Mouse (Mus musculus) adipocyte (in vitro differentiated cells): ENCODE measurements at regions not wholly inside any gene's neighbourhood (a gene's known extent, or its start where the extent isn't known, plus 50 kb on each side); places are given as distances from the start of the nearest gene placed in this dataset.

Source experiments
- DNase-seq: peaks from one replicate; pipeline ENCODE4 v3.0.0-alpha.2; 2016; ENCODE audit warnings: low spot score

DNA sequence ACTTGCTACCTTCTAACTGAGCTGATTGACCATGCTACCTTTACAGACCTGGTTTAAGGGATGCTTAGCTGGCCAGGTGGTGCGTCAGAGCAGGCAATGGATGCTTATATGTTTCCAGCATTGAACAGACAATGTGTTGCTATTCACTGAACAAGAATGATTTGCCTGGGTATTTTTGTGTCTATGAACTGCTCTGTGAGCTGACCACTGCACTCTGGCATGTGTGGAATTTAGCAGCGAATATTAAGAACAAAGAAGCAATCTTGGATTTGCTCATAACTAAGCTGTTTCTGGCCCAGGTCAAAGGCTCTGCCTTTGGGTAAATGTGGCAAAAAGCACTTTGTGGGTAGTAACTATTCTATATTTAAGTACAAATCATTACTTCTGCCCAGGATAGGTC lies 58.3 kb upstream of the Ccdc39 start:
- DNase-seq: no peak

DNA sequence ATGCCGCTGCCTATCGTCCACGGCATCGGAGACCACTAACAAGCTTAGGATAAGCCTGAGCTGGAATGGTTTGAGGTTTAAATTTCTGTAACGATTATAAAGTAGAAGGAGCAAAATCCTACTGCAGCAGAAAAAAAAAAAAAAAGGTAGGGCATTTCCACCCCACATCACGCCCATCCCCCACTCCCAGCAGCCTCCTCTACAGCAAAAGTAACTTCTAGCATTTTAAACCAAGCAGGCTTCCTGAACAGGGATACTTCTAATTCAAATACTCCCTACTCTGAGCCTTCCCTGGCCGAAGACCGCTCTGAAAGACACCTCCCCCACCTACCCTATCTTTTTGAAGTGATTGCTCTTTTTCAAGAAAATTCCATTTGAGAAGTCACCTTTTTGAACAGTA lies 59.2 kb upstream of the Ccdc39 start:
- DNase-seq: no peak

DNA sequence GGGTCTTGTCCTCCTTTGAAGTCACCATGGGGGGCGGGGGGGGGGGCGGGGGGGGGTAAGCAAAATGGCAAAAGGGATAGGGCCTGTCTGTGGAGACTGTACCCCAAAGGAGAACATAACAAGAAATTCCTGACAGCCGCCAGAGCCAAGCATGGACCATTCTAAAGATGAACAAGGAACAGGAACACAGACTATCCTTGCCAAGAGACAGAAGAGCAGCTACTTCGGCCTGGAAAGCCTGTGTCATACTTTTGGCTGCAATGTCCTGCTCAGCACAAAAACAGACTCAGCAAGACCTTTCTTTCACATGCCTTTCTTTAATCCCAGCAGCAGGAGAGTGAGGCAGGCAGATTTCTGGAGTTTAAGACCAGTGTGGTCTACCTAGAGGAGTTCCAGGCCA lies 59.7 kb upstream of the Ccdc39 start:
- DNase-seq: no peak

- no peak for DNase-seq
These were observed 61.0 kb upstream of the Ccdc39 start for GRCm38 (mm10) chr3:33904854-33905678.

GRCm38 (mm10) chr3:33905679-33906007 lies 61.5 kb upstream of the Ccdc39 start:
- no peak for DNase-seq

GRCm38 (mm10) chr3:33907061-33907460 lies 63.0 kb upstream of the Ccdc39 start:
- DNase-seq: no peak

- no peak for DNase-seq
These were observed 67.4 kb upstream of the Ccdc39 start for GRCm38 (mm10) chr3:33911559-33911958.

GRCm38 (mm10) chr3:33913470-33913869 lies 69.4 kb upstream of the Ccdc39 start:
- no peak for DNase-seq

- no peak for DNase-seq
These were observed 70.3 kb upstream of the Ccdc39 start for GRCm38 (mm10) chr3:33914386-33914785.

DNA sequence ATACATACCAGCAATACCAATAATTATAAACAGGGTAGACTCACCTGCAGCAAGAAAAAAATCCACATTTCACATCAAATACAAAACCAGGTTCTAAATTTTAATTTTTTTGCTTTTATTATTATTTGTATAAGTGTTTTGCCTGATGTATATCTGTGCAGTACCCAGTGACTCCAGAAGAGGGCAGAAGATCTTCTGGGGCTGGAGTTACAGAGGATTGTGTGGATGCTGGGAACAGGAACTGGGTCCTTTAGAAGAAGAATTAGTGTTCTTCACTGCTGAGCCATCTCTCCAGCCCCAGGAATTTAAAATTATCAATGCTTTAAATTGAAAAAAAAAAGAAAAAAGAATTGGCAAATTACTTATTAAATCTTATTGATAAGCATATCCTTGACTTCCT lies 71.7 kb upstream of the Ccdc39 start:
- no peak for DNase-seq

GRCm38 (mm10) chr3:33916318-33916717 lies 72.2 kb upstream of the Ccdc39 start:
- DNase-seq: no peak

- no peak for DNase-seq
These were observed 72.7 kb upstream of the Ccdc39 start for GRCm38 (mm10) chr3:33916818-33917217.

GRCm38 (mm10) chr3:33918785-33919184 lies 74.7 kb upstream of the Ccdc39 start:
- peak; percentile 69 for DNase-seq

- DNase-seq: no peak
These were observed 81.0 kb upstream of the Ccdc39 start for GRCm38 (mm10) chr3:33925072-33925471.

DNA sequence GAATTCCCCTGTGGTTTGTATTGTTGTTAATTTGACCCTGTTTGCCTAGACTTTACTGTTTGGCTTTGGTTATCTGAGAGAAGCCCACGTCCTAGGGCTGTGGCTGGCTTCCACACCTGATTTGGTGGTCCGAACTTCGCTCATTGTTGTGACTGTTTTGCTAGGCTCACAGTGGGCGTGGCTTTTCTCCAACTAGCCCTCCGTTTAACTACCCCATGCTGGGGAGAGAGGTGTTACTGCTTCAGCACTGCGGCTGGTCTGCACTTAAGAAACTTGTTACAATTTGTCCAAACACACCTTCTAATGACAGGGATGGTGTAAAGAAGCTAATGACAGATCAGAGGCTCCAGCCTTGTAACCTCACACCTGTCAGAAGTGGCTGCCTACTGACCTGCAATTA lies 64.7 kb upstream of the Fxr1 start:
- DNase-seq: no peak

GRCm38 (mm10) chr3:33955854-33956624 lies 63.7 kb upstream of the Fxr1 start:
- DNase-seq: peak; percentile 90

DNA sequence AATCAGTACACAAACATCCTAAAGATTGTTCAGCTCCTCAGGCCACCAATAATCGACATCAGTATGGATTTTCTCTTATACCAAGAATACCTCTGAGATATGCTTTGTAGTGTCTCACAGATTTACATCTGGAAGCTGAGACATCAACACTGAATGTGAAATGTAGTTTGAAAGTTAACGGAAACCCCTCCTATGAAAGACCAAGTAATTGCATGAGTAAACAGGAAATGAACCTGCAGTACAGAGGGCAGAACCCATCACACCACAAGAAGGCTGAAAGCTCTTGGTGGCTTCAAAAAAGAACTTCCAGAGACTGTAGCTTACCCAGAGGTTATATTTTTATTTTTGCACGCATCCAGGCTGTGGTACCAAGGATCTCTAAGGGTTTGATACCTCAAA lies 63.1 kb upstream of the Fxr1 start:
- no peak for DNase-seq

DNA sequence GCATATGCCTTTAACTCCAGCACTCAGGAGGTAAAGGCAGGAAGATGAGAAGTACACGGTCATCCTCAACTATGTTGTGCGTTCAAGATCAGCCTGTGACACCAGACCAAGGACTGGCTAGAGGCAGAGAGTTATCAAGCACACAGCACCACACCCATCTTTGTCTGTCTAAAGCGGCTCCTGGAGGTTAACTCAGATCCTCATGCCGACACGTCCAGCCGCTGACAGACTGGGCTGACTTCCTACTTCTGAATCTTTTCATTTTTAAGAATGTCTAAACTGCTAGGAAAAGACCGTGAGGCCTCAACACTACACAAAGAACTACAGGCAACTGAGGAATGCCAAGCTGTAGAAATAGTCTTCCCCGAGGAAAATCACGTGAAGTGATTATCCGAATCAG lies 62.1 kb upstream of the Fxr1 start:
- no peak for DNase-seq

GRCm38 (mm10) chr3:33958216-33958615 lies 61.5 kb upstream of the Fxr1 start:
- no peak for DNase-seq

DNA sequence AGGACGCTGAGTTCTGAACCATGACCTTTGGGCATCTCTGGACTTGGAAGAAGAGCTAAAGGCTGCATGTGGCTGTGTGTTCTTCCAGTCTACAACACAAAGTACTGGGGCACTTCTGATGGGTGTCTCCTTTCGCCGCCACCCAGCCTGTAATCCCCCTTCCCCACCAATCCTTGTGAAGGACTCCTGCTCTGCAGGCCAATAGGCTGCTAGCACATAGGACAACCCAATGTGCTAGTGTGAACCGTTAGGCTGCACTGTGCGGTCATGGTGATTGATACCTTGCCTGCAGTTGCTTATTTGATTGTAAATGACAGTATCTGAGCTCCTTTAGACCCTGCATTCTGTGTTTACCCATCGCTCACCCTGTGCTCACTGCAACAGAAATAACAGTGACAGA lies 59.5 kb upstream of the Fxr1 start:
- no peak for DNase-seq

GRCm38 (mm10) chr3:33962938-33963337 lies 56.8 kb upstream of the Fxr1 start:
- no peak for DNase-seq

DNA sequence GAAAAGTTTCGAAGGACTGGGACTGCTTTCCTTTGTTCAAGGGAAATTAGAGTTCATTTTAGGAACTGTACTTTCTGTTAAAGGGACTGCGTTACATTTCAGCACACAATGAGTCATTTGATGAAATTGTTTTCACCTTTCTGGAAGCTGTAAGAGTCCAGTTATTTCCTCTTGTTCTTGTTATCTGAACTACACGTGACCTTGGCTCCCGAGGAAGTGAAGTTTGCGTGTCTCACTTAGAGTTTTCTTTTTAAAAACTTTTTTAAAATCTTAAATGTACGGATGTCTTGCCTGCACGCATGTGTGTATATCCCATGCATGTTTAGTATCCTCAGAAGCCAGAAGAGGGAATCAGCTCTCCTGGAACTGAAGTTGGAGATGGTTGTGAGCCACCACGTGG lies 52.6 kb upstream of the Fxr1 start:
- no peak for DNase-seq
